Mouse (Mus musculus): ENCODE results near the gene Srd5a2.

Gene Srd5a2

DNA sequence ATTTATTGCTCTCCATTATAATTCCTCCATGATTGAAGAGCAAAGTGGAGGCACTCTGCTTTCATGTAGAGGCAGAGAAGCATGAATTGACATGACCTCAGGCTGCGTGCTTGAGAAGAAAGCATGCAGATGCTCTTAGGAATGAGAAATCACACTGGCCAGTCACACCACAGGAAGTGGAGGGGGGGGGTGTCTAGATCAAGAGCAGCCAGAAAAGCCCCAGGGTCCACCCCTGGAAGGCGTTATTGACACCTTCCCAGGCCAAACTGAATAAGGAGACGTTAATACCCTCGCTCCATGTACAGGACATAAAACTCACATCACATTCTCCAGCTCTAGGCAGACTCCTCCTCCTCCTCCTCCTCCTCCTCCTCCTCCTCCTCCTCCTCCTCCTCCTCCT is 63.2 kb downstream of the Srd5a2 start:
- DNase-seq (ENCODE audit: low spot score) = no peak

GRCm38 (mm10) chr17:73982871-73983270 is 64.8 kb downstream of the Srd5a2 start:
- no peak for DNase-seq (ENCODE audit: low spot score)

GRCm38 (mm10) chr17:73976066-73976465 is 71.7 kb downstream of the Srd5a2 start:
- no peak for DNase-seq (ENCODE audit: low spot score)

- no peak for DNase-seq (ENCODE audit: low spot score)
These were observed 75.1 kb downstream of the Srd5a2 start for GRCm38 (mm10) chr17:73972648-73973047.

- DNase-seq (ENCODE audit: low spot score) = no peak
These were observed 76.4 kb downstream of the Srd5a2 start for GRCm38 (mm10) chr17:73971291-73971690.

GRCm38 (mm10) chr17:73970361-73971027 is 77.2 kb downstream of the Srd5a2 start:
- peak; percentile 45 for DNase-seq (ENCODE audit: low spot score)
